Mouse (Mus musculus) embryonic fibroblast, embryonic 13.5 days (primary cell): Measurements from ENCODE around the gene Nubp1.

ENCODE experiments used
- CTCF ChIP-seq: IDR thresholded peaks from 2 replicates; pipeline ENCODE4 v1.5.1; 2011; ENCODE audit warnings: mild to moderate bottlenecking, control low read depth, low read length, moderate library complexity, borderline replicate concordance; ENCODE audit not compliant: insufficient read depth
- POLR2A ChIP-seq: IDR thresholded peaks from 2 replicates; pipeline ENCODE4 v1.6.1; 2011; ENCODE audit warnings: low read depth, mild to moderate bottlenecking, control low read depth, low read length, moderate library complexity

DNA sequence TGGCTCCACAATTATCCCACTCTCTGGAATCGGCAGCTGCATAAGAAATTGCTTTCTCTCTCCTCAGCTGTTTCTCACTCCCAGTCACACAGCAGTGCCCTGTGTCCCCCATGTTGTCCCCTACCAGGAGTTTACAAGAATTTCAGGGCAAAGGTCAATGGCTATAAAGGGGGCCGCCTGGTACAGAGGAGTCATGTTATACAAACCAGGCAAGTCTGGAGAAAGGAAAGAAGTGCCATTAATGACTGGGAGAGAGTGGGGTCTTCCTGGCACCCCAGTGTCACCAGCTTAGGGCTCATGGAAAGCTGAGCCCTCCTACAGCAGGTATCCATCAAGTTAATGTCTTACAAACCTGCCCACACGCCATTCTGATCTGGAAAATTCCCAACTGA, 42.8 kb downstream of the Nubp1 start:
- TF ChIP-seq CTCF, result no peak
- TF ChIP-seq POLR2A, result no peak
